ENCODE assay signal across 23 mouse cellular contexts in the genomic region with DNA sequence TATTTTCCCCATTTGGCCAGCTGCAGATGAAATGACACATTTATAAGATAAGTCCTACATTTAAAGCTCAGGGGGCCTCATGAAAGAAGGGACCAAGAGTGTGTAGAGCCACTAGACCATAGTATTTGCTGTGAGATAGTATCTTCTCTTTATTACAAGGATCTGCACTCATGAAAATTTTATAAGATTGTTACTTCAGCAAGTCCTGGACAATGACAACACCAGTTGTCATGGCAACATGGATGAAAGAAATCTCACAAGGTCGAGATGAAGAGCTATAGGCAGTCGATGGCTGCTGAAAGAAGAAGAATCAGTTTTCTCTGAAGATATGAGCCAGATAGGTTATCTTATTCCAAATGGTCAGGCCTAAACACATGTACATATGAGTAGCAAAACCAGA.
DNase-seq lines count a peak whose midpoint lies in the region; ATAC-seq lines count a peak whose summit lies in the region.
"Had no signal": no experiment of that assay in that cellular context is flagged by ENCODE, and none has a peak within 500 bp of the region (broad histone marks: within the 10 kb centered on the region; RNA-seq: fewer than 3 reads in every experiment).

No protein-coding gene starts in this region.

- no peak overlapping the region for H3K4me2 ChIP-seq in forebrain, embryonic 14.5 days (ENCODE audit: low read length)
- no peak overlapping the region for H3K4me2 ChIP-seq in forebrain, embryonic 13.5 days
- no peak overlapping the region for H3K4me2 ChIP-seq in midbrain, embryonic 12.5 days (replicated peaks)
- H3K4me2 ChIP-seq in midbrain, embryonic 16.5 days (ENCODE audit: low read length), result no peak overlapping the region
- H3K4me2 ChIP-seq: embryonic facial prominence, embryonic 13.5 days; forebrain, embryonic 15.5 days; heart, embryonic 11.5 days; heart, embryonic 15.5 days had no signal

- H3K36me3 ChIP-seq in forebrain, embryonic 14.5 days (ENCODE audit: control insufficient read depth, insufficient read depth, low read length), result no peaks in the 10 kb centered on the region
- H3K36me3 ChIP-seq in forebrain, embryonic 13.5 days (ENCODE audit: poor library complexity, severe bottlenecking), result no peaks in the 10 kb centered on the region
- H3K36me3 ChIP-seq in midbrain, embryonic 12.5 days, result no peaks in the 10 kb centered on the region
- H3K36me3 ChIP-seq in midbrain, embryonic 16.5 days (ENCODE audit: control insufficient read depth, insufficient read depth, low read length), result no peaks in the 10 kb centered on the region
- H3K36me3 ChIP-seq: embryonic facial prominence, embryonic 13.5 days; forebrain, embryonic 15.5 days; G1E; heart, embryonic 15.5 days had no signal

- no peak overlapping the region for H3K9ac ChIP-seq in forebrain, embryonic 14.5 days (ENCODE audit: low read length)
- H3K9ac ChIP-seq in forebrain, embryonic 13.5 days, result no peak overlapping the region
- H3K9ac ChIP-seq in midbrain, embryonic 12.5 days (replicated peaks), result no peak overlapping the region
- no peak overlapping the region for H3K9ac ChIP-seq in midbrain, embryonic 16.5 days (ENCODE audit: low read depth, low read length)
- H3K9ac ChIP-seq: embryonic facial prominence, embryonic 13.5 days; forebrain, embryonic 15.5 days; heart, embryonic 15.5 days had no signal

- no peak for ATAC-seq in forebrain, embryonic 14.5 days
- no peak for ATAC-seq in forebrain, embryonic 13.5 days
- peak; percentile 70 for ATAC-seq in midbrain, embryonic 12.5 days (ENCODE audit: low FRiP score, low read depth)
- no peak for ATAC-seq in midbrain, embryonic 16.5 days
- ATAC-seq: CD4-positive, CD25-positive, alpha-beta regulatory T cell, adult 4 months; forebrain, embryonic 15.5 days; hindbrain, postnatal 0 days had no signal

- no peak overlapping the region for H3K4me3 ChIP-seq in forebrain, embryonic 14.5 days (ENCODE audit: low read depth, low read length)
- no peak overlapping the region for H3K4me3 ChIP-seq in forebrain, embryonic 13.5 days
- no peak overlapping the region for H3K4me3 ChIP-seq in midbrain, embryonic 12.5 days
- H3K4me3 ChIP-seq in midbrain, embryonic 16.5 days (ENCODE audit: low read depth, low read length), result no peak overlapping the region
- H3K4me3 ChIP-seq: embryonic facial prominence, embryonic 13.5 days; forebrain, embryonic 15.5 days; heart, adult 2 months; heart, embryonic 15.5 days had no signal

- H3K9me3 ChIP-seq in forebrain, embryonic 14.5 days (replicated peaks; ENCODE audit: control insufficient read depth, low read length), result no peaks in the 10 kb centered on the region
- no peaks in the 10 kb centered on the region for H3K9me3 ChIP-seq in forebrain, embryonic 13.5 days (replicated peaks)
- H3K9me3 ChIP-seq in midbrain, embryonic 12.5 days, result no peaks in the 10 kb centered on the region
- no peaks in the 10 kb centered on the region for H3K9me3 ChIP-seq in midbrain, embryonic 16.5 days (replicated peaks; ENCODE audit: control insufficient read depth, low read length, poor library complexity, severe bottlenecking)
- H3K9me3 ChIP-seq: embryonic facial prominence, embryonic 13.5 days; forebrain, embryonic 15.5 days; G1E; heart, embryonic 15.5 days had no signal

- no peak overlapping the region for H3K27ac ChIP-seq in forebrain, embryonic 14.5 days (ENCODE audit: low read depth, low read length)
- no peak overlapping the region for H3K27ac ChIP-seq in forebrain, embryonic 13.5 days
- H3K27ac ChIP-seq in midbrain, embryonic 12.5 days (replicated peaks), result no peak overlapping the region
- H3K27ac ChIP-seq in midbrain, embryonic 16.5 days (ENCODE audit: low read length), result no peak overlapping the region
- H3K27ac ChIP-seq: embryonic facial prominence, embryonic 13.5 days; forebrain, embryonic 15.5 days; heart, adult 2 months; heart, embryonic 15.5 days; hindbrain, postnatal 0 days had no signal

- 49% methylated on average over 2 of the region's 2 CpGs for WGBS in forebrain, embryonic 14.5 days
- WGBS in forebrain, embryonic 13.5 days, result 38% methylated on average over 2 of the region's 2 CpGs
- 39% methylated on average over 2 of the region's 2 CpGs for WGBS in midbrain, embryonic 12.5 days
- WGBS in midbrain, embryonic 16.5 days, result 20% methylated on average over 2 of the region's 2 CpGs

- no peaks in the 10 kb centered on the region for H3K27me3 ChIP-seq in forebrain, embryonic 14.5 days (replicated peaks; ENCODE audit: control insufficient read depth, insufficient read depth, low read length)
- H3K27me3 ChIP-seq in forebrain, embryonic 13.5 days, result no peaks in the 10 kb centered on the region
- no peaks in the 10 kb centered on the region for H3K27me3 ChIP-seq in midbrain, embryonic 12.5 days
- H3K27me3 ChIP-seq in midbrain, embryonic 16.5 days (ENCODE audit: control insufficient read depth, insufficient read depth, low read depth, low read length), result no peaks in the 10 kb centered on the region
- H3K27me3 ChIP-seq: embryonic facial prominence, embryonic 13.5 days; forebrain, embryonic 15.5 days; heart, embryonic 15.5 days had no signal

- peak; percentile 10 for DNase-seq in forebrain, embryonic 14.5 days (ENCODE audit: low spot score)
- DNase-seq in brain, embryonic 18.5 days (ENCODE audit: low read depth, low spot score), result peak; percentile 0
- peak; percentile 7 for DNase-seq in retina, embryonic 14.5 days (ENCODE audit: low spot score)
- DNase-seq in heart, adult 11 months, result no peak
- no peak for DNase-seq in lung, postnatal 4 days
- DNase-seq: adrenal gland, adult 8-10 months; adrenal gland, postnatal 36 days; B cell, adult 2 months; cerebellum, adult 18-20 months; cerebellum, adult 9-11 months; cerebellum, postnatal 36 days; heart, adult 2 months; heart, postnatal 14 days had no signal

- H3K4me1 ChIP-seq in forebrain, embryonic 14.5 days (ENCODE audit: control insufficient read depth, insufficient read depth, low read length), result no peaks in the 10 kb centered on the region
- H3K4me1 ChIP-seq in forebrain, embryonic 13.5 days, result no peaks in the 10 kb centered on the region
- no peaks in the 10 kb centered on the region for H3K4me1 ChIP-seq in midbrain, embryonic 12.5 days
- H3K4me1 ChIP-seq in midbrain, embryonic 16.5 days (ENCODE audit: control insufficient read depth, insufficient read depth, low read length), result no peaks in the 10 kb centered on the region
- H3K4me1 ChIP-seq: embryonic facial prominence, embryonic 13.5 days; forebrain, embryonic 15.5 days; heart, embryonic 15.5 days had no signal

Comparison
In these comparisons a context has a peak if more than half of its experiments do, and no peak if none do; other contexts are left out.
1. DNase-seq: peak in forebrain, embryonic 14.5 days (single experiment), brain, embryonic 18.5 days (single experiment) and retina, embryonic 14.5 days (single experiment); none in heart, adult 11 months (single experiment) and lung, postnatal 4 days (0 of 2).